Mouse (Mus musculus): ENCODE measurements around the gene B4galt3. TPM values are rescaled to one million over a fixed set of nuclear protein-coding genes. Genes with fewer than 3 reads are reported as not detected.

B4galt3 gene
- 67.4 and 70.6 TPM in 2 replicates for polyA plus RNA-seq (2014; fragmentation: Nextera tagmentation; extraction: Ambion mirVana)

DNA sequence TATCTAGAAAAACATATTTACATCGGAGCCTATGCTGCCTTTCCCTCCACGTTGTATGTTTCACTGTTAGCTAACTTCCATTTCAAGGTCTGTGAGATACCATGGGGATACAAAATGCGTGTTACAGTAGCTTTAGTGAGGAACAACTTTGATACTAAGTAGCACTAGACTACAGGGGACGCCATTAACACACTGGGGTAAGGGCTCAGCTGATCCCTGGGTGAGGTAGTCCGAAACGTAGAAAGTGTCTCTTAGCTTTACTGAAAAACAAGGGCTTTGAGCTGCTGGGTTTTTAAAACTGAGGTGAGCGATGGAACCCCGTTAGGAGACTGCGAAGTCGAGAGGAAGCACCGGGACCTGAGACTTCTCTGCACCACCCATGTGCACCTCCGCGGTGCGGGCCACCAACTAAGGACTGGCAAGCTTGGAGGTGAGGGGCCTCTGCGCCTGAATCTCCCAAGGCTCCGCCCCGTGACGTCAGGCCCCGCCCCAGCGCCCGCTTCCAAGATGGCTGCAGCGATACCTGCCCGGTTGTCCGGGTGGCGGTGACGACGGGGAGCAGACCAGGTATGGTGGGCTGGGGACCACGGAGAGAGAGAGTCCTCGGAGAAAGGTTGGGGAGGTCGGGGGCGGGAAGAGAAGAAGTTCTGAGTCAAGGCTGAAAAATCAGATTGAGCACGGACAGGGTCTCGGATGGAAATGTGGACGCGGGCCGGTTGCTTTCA is at the start of gene B4galt3:
B4galt3 (plus strand) TSS at position 481 of the 725 bp plus-strand sequence.
- peak; percentile 97 for ATAC-seq (ENCODE audit: insufficient read depth, low FRiP score, low TSS enrichment)
- Histone ChIP-seq H3K9ac (ENCODE audit: low read length) (peak within 1 kb of the TSS; percentile 77), H3K4me1 (ENCODE audit: control insufficient read depth, insufficient read depth, low read length) (peaks cover 13% of the 10 kb centered on the region), H3K4me3 (ENCODE audit: low read depth, low read length) (peak within 1 kb of the TSS; percentile 82), H3K36me3 (ENCODE audit: control insufficient read depth, insufficient read depth, low read length) (peaks cover 6% of the 10 kb centered on the region), H3K27ac (ENCODE audit: low read depth, low read length) (peak within 1 kb of the TSS; percentile 29; the same call in 1 of the 2 replicates), H3K27me3 (ENCODE audit: control insufficient read depth, insufficient read depth, low read length) (no peaks in the 10 kb centered on the region), H3K4me2 (ENCODE audit: low read depth) (peak within 1 kb of the TSS; percentile 96), H3K9me3 (ENCODE audit: control insufficient read depth, low read length) (no peaks in the 10 kb centered on the region)
- WGBS: 3% methylated on average over 36 of the region's 36 CpGs
- peak; percentile 93 for DNase-seq (ENCODE audit: low spot score)

DNA sequence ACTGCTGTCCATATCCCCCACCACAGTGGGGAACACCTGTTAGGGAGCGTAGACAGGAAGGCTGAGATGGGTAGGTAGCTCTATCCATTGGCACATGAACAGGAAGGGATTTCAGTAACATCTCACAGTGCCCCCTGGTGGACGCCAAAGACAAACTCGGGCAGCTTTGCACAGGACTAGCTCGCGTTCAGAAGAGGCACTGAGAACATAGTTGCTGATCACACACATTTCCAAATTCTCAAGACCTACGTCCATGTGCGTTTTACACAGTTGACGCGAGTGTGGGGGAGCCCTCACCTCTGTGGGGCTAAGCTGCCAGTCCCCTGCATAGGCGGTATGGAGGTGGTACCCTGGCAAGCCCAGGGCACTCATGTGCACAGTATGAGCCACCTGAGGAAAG is 49.3 kb upstream of the B4galt3 start:
- H3K27me3 ChIP-seq (ENCODE audit: control insufficient read depth, insufficient read depth, low read length): no peaks in the 10 kb centered on the region
- 8% methylated on average over 10 of the region's 10 CpGs for WGBS
- H3K27ac ChIP-seq (ENCODE audit: low read depth, low read length): no peak overlapping the region
- ATAC-seq (ENCODE audit: insufficient read depth, low FRiP score, low TSS enrichment) (peak; percentile 24; the same call in 1 of the 2 replicates), DNase-seq (ENCODE audit: low spot score) (peak; percentile 83)
- H3K4me1 ChIP-seq (ENCODE audit: control insufficient read depth, insufficient read depth, low read length): 0 out of 2 replicates have a peak, but pooled peaks cover 4% of the 10 kb centered on the region
- H3K4me2 ChIP-seq (ENCODE audit: low read depth): peak overlapping the region; percentile 56
- no peak overlapping the region for H3K4me3 ChIP-seq (ENCODE audit: low read depth, low read length)
- no peaks in the 10 kb centered on the region for H3K9me3 ChIP-seq (ENCODE audit: control insufficient read depth, low read length)
- no peaks in the 10 kb centered on the region for H3K36me3 ChIP-seq (ENCODE audit: control insufficient read depth, insufficient read depth, low read length)
- H3K9ac ChIP-seq (ENCODE audit: low read length): no peak overlapping the region

DNA sequence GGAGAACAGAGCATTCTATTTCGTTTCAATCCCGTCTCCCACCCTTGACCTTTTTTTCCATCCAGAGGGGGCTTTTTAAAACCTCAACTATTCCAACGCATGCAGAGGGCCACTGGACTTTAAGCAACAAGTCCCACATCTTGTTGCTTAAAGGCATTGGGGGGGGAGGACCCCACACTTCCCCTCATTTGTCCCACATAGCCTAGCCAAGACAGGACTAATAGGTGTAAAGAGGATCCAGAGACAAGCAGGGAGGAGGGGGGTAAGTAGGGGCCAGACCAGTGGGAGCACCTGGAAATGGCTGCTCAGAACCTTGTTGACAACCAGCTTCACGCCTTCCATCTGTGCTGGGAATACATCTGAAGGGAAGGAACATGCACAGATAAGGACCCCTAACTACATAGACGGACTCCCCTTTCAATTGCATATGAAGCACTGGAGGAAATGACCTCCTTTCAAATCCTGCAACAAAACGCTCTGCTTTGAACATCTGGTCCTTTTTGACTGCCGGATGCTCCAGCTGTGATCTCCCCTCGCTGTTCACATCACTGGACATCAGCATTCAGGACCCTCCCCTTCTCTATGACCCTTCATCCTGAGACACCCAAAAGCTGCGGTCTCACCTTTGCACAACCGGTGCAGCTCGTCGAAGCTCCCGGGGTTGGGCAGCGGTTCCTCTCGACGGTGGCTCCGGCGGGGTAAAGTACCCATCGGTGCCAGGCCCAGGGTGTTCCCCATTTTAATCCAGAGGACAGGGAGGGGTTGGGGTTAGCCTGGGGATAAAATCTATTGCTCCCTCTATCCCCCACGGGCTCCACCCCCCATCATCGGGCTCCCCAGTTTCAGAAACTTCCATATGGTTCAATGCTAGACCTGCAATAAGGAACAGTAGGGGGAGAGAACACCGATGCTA is 48.6 kb upstream of the B4galt3 start:
- DNase-seq (ENCODE audit: low spot score): peak; percentile 14
- H3K4me1 ChIP-seq (ENCODE audit: control insufficient read depth, insufficient read depth, low read length): 0 out of 2 replicates have a peak, but pooled peaks cover 4% of the 10 kb centered on the region
- no peaks in the 10 kb centered on the region for H3K9me3 ChIP-seq (ENCODE audit: control insufficient read depth, low read length)
- H3K27me3 ChIP-seq (ENCODE audit: control insufficient read depth, insufficient read depth, low read length): no peaks in the 10 kb centered on the region
- peak overlapping the region; percentile 44 for H3K9ac ChIP-seq (ENCODE audit: low read length)
- peak overlapping the region; percentile 56 for H3K4me2 ChIP-seq (ENCODE audit: low read depth)
- no peak; the same call in 1 of the 2 replicates for ATAC-seq (ENCODE audit: insufficient read depth, low FRiP score, low TSS enrichment)
- 5% methylated on average over 22 of the region's 22 CpGs for WGBS
- H3K4me3 ChIP-seq (ENCODE audit: low read depth, low read length): peak overlapping the region; percentile 50
- no peak overlapping the region for H3K27ac ChIP-seq (ENCODE audit: low read depth, low read length)
- H3K36me3 ChIP-seq (ENCODE audit: control insufficient read depth, insufficient read depth, low read length): no peaks in the 10 kb centered on the region

DNA sequence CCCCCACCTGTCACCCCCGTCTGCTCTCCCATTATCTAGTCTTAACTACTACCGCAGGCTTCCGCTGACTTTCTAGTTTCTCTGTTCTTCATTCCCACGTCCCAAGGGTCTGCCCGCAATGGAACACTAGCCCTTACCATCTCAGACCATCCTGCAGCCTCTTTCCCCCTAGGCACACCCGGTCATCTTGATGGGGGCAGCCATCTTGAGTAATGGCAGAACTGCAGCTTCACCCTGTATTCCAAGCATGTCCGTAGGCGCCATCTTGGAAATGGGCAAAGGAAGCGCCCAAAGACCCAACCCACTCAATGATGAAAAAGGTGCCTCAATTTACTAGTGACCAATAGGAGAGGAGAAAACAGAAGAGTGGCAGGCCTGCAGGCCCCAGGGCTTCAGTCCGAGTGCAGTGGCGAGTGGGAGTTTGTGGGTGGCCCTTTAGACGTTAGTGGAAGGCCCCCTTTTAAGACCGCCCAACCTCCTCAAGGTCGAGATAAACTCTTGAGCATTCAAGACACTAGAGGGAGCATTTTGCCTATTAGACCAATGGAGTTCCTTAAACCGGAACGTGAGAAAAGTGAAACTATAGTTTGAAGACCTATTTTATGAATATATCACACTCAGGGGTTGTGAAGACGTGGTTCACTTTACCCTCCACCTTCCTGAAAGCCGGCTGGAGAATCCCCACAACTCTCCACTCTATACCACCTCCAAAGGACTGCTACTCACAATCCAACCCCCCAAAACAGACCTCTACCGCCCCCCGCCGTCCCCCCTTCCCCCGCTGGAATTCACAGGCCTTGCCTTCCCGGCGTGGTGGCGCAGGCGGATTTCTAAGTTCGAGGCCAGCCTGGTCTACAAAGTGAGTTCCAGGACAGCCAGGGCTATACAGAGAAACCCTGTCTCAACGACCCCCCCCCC is 47.6 kb upstream of the B4galt3 start, which contains the start of gene Tomm40l:
Tomm40l (minus strand) TSS at position 277 of the 918 bp plus-strand sequence.
- ATAC-seq (ENCODE audit: insufficient read depth, low FRiP score, low TSS enrichment): peak; percentile 97
- H3K4me3 ChIP-seq (ENCODE audit: low read depth, low read length): peak within 1 kb of the TSS; percentile 50
- no peaks in the 10 kb centered on the region for H3K9me3 ChIP-seq (ENCODE audit: control insufficient read depth, low read length)

DNA sequence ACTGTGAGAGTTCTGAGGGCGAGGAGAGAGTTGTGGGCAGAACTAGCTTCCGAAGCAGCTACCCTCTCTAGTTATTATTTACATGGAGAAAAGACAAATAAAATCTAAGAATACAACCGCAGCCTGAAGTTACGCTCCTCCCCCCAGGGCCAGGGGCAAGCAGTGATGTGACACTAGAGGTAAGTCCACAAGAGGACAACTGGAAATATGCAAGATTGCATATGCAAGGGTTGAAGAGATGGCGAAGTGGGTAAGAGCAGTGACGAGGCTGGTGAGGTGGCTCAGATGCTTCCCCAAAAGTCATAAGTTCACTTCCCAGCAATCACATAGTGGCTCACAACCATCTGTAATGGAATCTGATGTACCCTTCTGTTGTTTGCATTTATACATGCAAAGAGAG is 47.0 kb upstream of the B4galt3 start:
- ATAC-seq (ENCODE audit: insufficient read depth, low FRiP score, low TSS enrichment): no peak
- Histone ChIP-seq H3K9ac (ENCODE audit: low read length) (no peak overlapping the region), H3K27me3 (ENCODE audit: control insufficient read depth, insufficient read depth, low read length) (no peaks in the 10 kb centered on the region), H3K4me3 (ENCODE audit: low read depth, low read length) (peak overlapping the region; percentile 23), H3K4me2 (ENCODE audit: low read depth) (peak overlapping the region; percentile 35), H3K4me1 (ENCODE audit: control insufficient read depth, insufficient read depth, low read length) (0 out of 2 replicates have a peak, but pooled peaks cover 4% of the 10 kb centered on the region), H3K36me3 (ENCODE audit: control insufficient read depth, insufficient read depth, low read length) (no peaks in the 10 kb centered on the region), H3K27ac (ENCODE audit: low read depth, low read length) (no peak overlapping the region), H3K9me3 (ENCODE audit: control insufficient read depth, low read length) (no peaks in the 10 kb centered on the region)
- 90% methylated on average over 6 of the region's 6 CpGs for WGBS
- DNase-seq (ENCODE audit: low spot score): no peak

More for the DNA sequence above, 47.6 kb upstream of the B4galt3 start, which contains the start of gene Tomm40l:
- Histone ChIP-seq H3K27ac (ENCODE audit: low read depth, low read length) (0 out of 2 replicates have a peak within 1 kb of the TSS, but pooled peaks have one; percentile 58), H3K36me3 (ENCODE audit: control insufficient read depth, insufficient read depth, low read length) (no peaks in the 10 kb centered on the region), H3K4me1 (ENCODE audit: control insufficient read depth, insufficient read depth, low read length) (0 out of 2 replicates have a peak, but pooled peaks cover 4% of the 10 kb centered on the region), H3K9ac (ENCODE audit: low read length) (peak within 1 kb of the TSS; percentile 44), H3K27me3 (ENCODE audit: control insufficient read depth, insufficient read depth, low read length) (no peaks in the 10 kb centered on the region), H3K4me2 (ENCODE audit: low read depth) (peak within 1 kb of the TSS; percentile 56)
- DNase-seq (ENCODE audit: low spot score): peak; percentile 92
- WGBS: 3% methylated on average over 28 of the region's 28 CpGs

DNA sequence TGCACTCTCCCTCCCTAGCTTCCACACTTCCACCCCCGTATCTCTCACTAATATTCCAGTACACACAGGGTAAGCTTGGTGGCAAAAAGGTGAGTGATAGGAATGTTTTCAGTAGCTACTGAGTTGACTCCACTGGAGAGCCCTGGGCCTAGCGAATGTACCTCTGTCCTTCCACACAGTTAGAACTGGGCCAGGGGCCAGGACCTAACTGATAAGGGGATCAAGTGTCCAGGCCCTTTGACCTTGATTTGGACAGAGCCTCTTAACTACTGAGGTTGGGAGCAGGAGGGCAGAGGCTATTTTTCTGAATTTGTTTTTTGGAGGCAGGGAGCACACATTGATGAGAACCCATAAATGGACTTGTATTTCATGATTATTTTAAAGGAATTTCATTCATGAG is 46.3 kb upstream of the B4galt3 start:
- H3K9ac ChIP-seq (ENCODE audit: low read length): no peak overlapping the region
- ATAC-seq (ENCODE audit: insufficient read depth, low FRiP score, low TSS enrichment): no peak
- no peak overlapping the region for H3K4me2 ChIP-seq (ENCODE audit: low read depth)
- 0 out of 2 replicates have a peak, but pooled peaks cover 4% of the 10 kb centered on the region for H3K4me1 ChIP-seq (ENCODE audit: control insufficient read depth, insufficient read depth, low read length)
- H3K27ac ChIP-seq (ENCODE audit: low read depth, low read length): no peak overlapping the region
- 94% methylated on average over 2 of the region's 2 CpGs for WGBS
- no peaks in the 10 kb centered on the region for H3K9me3 ChIP-seq (ENCODE audit: control insufficient read depth, low read length)
- no peaks in the 10 kb centered on the region for H3K36me3 ChIP-seq (ENCODE audit: control insufficient read depth, insufficient read depth, low read length)
- H3K4me3 ChIP-seq (ENCODE audit: low read depth, low read length): no peak overlapping the region
- DNase-seq (ENCODE audit: low spot score): no peak
- no peaks in the 10 kb centered on the region for H3K27me3 ChIP-seq (ENCODE audit: control insufficient read depth, insufficient read depth, low read length)

DNA sequence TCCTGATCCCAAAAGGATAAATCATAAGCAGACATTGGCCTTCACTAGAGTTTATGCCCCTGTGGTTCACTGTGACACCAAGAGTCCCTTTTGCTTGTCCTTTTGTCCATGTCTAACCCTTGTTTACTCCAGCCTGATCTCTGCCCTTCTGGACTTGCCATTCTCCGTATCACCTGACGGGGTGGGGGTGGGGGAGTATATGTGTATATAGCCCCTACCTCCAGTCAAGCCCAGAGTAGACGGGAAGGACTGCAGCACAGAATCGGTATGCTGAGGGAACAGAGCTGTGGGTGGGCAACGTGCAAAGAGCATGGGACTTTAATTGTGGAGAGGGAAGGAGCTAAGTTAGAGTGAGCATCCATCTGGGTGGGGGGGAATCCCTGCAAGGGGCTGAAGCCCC is 45.3 kb upstream of the B4galt3 start, which contains the start of gene Apoa2:
Apoa2 (plus strand) TSS at position 198 of the 400 bp plus-strand sequence.
- 73% methylated on average over 5 of the region's 5 CpGs for WGBS
- H3K4me3 ChIP-seq (ENCODE audit: low read depth, low read length): no peak within 1 kb of the TSS
- DNase-seq (ENCODE audit: low spot score) (no peak), ATAC-seq (ENCODE audit: insufficient read depth, low FRiP score, low TSS enrichment) (no peak)
- H3K36me3 ChIP-seq (ENCODE audit: control insufficient read depth, insufficient read depth, low read length): no peaks in the 10 kb centered on the region
- no peak within 1 kb of the TSS for H3K4me2 ChIP-seq (ENCODE audit: low read depth)
- H3K27me3 ChIP-seq (ENCODE audit: control insufficient read depth, insufficient read depth, low read length): no peaks in the 10 kb centered on the region
- no peaks in the 10 kb centered on the region for H3K9me3 ChIP-seq (ENCODE audit: control insufficient read depth, low read length)
- 0 out of 2 replicates have a peak, but pooled peaks cover 4% of the 10 kb centered on the region for H3K4me1 ChIP-seq (ENCODE audit: control insufficient read depth, insufficient read depth, low read length)
- H3K27ac ChIP-seq (ENCODE audit: low read depth, low read length): no peak within 1 kb of the TSS
- no peak within 1 kb of the TSS for H3K9ac ChIP-seq (ENCODE audit: low read length)
